Mouse (Mus musculus) forebrain, embryonic 14.5 days (tissue): ENCODE results near the gene 1700034J05Rik. TPM values are rescaled to one million over a fixed set of nuclear protein-coding genes. Genes with fewer than 3 reads are reported as not detected.

ENCODE experiments used
- ATAC-seq: fragments of 200-750 bp; cut with Nextera tagmentation; 2 replicates; pipeline ENCODE4 v1.8.0; 2017; ENCODE audit warnings: mild to moderate bottlenecking, moderate library complexity
- DNase-seq: peaks from one replicate; pipeline ENCODE4 v3.0.0-alpha.2; 2015; ENCODE audit warnings: low spot score
- H3K27ac ChIP-seq: fragments of 300-500 bp; sonication (generic); 2 replicates; pipeline ENCODE4 v1.5.1; 2014; ENCODE audit warnings: low read depth, mild to moderate bottlenecking, control low read depth, low read length, moderate library complexity
- H3K27me3 ChIP-seq: fragments of 300-500 bp; sonication (generic); replicated peaks from 2 replicates; pipeline ENCODE4 v1.6.1; 2014; ENCODE audit warnings: low read length, control low read depth, mixed read lengths; ENCODE audit not compliant: control insufficient read depth, insufficient read depth
- H3K36me3 ChIP-seq: fragments of 300-500 bp; sonication (generic); 2 replicates; pipeline ENCODE4 v1.6.1; 2014; ENCODE audit warnings: low read length, control low read depth; ENCODE audit not compliant: control insufficient read depth, insufficient read depth
- H3K4me1 ChIP-seq: fragments of 300-500 bp; sonication (generic); 2 replicates; pipeline ENCODE4 v1.6.1; 2014; ENCODE audit warnings: antibody characterized with exemption, low read length, control low read depth; ENCODE audit not compliant: control insufficient read depth, insufficient read depth
- H3K4me2 ChIP-seq: fragments of 300-500 bp; sonication (generic); 2 replicates; pipeline ENCODE4 v1.6.1; 2014; ENCODE audit warnings: mild to moderate bottlenecking, control low read depth, low read length
- H3K4me3 ChIP-seq: fragments of 300-500 bp; sonication (generic); 2 replicates; pipeline ENCODE4 v1.5.1; 2014; ENCODE audit warnings: low read depth, low read length, control low read depth
- H3K9ac ChIP-seq: fragments of 300-500 bp; sonication (generic); 2 replicates; pipeline ENCODE4 v1.6.1; 2014; ENCODE audit warnings: mild to moderate bottlenecking, low read length, control low read depth, moderate library complexity
- H3K9me3 ChIP-seq: fragments of 300-500 bp; sonication (generic); replicated peaks from 2 replicates; pipeline ENCODE4 v1.6.1; 2016; ENCODE audit warnings: low read length, control low read depth, mixed read lengths; ENCODE audit not compliant: control insufficient read depth
- WGBS: fragments of 180-500 bp; shearing (Covaris S2); extraction: QIAGEN DNeasy Blood & Tissue Kit; methylation state at CpG from one replicate; pipeline ENCODE4 v1.1.7; 2014; 5-methylcytosine and 5-hydroxymethylcytosine counted together
- polyA plus RNA-seq: library from polyadenylated mRNA; unstranded; fragments of >200 nt; fragmentation: Nextera tagmentation; extraction: Ambion mirVana; gene quantifications from 2 replicates; pipeline ENCODE4 v1.2.1, GENCODE M21; 2014

1700034J05Rik gene
- polyA plus RNA-seq, 1 experiment from 2014 or later: not detected

DNA sequence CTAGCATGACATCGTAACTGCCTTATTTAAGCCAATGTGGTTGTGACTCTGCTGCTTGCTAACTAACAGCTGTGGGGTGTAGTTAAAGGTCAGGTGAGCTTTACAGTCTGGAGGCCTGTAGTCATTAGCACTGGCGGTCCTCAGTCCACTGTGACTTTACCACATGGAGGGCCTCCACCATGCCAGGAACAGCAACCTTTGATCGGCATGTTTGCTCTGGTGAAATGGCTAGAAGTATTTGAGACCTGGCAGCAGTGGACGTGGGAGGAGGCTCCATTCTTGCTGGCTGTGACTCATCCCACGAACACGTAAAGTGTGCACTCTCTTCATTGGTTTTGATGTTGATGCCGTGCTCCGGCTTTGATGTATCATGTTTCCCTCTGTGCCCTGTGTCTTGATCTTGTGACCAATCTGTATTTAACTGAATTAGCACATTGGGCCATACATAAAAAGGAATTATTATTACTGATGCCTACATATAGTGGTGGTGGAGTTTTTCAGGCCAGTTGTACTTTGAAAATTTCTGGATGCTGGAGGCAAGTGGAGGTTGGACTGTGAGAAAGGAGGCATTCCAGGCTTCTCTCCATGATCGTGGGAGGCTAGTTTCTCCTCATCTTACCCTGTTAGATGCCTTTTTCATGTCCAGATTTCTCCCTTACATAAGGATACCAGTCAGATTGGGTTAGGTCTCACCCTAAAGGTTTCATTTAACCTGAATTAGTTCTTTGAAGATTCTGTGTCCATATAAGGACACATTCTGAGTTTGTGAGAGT is 5.9 kb upstream of the 1700034J05Rik start:
- DNase-seq (no peak), ATAC-seq (no peak)
- H3K27me3 ChIP-seq: no peaks in the 10 kb centered on the region
- no peak overlapping the region for H3K9ac ChIP-seq
- no peak overlapping the region for H3K4me2 ChIP-seq
- H3K9me3 ChIP-seq: no peaks in the 10 kb centered on the region
- H3K27ac ChIP-seq: no peak overlapping the region
- no peak overlapping the region for H3K4me3 ChIP-seq
- H3K36me3 ChIP-seq: no peaks in the 10 kb centered on the region
- H3K4me1 ChIP-seq: peaks cover 4% of the 10 kb centered on the region; the same call in 1 of the 2 replicates
- WGBS: 89% methylated on average over 9 of the region's 9 CpGs

DNA sequence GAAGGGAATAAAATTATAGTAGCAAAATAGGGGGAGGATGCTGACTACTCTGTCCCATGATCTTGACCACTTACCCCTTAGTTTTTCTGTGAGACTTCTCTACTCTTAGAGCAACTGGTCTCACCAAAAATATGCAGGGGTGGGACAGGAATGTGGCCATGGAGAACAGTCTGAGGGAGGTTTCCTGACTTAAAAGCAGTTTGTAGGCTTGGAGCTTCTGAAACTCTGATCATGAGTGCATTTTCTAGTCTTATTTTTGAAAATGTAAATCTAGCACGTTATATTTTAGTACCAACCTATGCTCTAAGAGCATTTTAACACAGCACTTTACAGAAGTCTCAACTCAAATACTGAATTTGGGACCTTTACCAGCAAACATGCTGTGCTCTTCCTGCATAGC is 4.5 kb upstream of the 1700034J05Rik start:
- ATAC-seq (no peak), DNase-seq (no peak)
- Histone ChIP-seq H3K4me2 (no peak overlapping the region), H3K27me3 (no peaks in the 10 kb centered on the region), H3K9ac (no peak overlapping the region), H3K9me3 (no peaks in the 10 kb centered on the region), H3K4me3 (no peak overlapping the region), H3K27ac (no peak overlapping the region), H3K36me3 (no peaks in the 10 kb centered on the region), H3K4me1 (peaks cover 4% of the 10 kb centered on the region; the same call in 1 of the 2 replicates)
- WGBS: 77% methylated on average over 1 of the region's 1 CpGs

DNA sequence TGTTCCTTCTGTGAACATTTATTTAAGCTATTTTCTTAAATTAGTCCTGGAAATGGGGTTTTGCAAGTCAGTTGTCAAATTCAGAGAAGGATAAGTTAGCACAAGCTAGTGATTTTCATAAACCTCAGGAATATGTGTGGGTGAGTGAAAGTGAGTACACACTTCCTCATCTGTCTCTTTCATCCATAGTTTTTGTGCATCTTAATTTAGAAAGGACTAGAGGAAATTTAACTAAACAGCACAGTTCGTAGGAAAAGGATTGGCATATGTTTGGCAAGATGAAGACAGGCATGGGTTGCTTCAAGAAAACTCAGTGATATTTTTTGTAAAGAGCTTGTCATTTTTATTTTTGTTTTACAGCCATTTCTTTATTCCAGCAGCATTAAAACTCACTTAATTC is 2.7 kb upstream of the 1700034J05Rik start:
- Histone ChIP-seq H3K9me3 (no peaks in the 10 kb centered on the region), H3K36me3 (no peaks in the 10 kb centered on the region), H3K9ac (no peak overlapping the region), H3K4me3 (no peak overlapping the region), H3K4me2 (no peak overlapping the region), H3K4me1 (peaks cover 4% of the 10 kb centered on the region; the same call in 1 of the 2 replicates), H3K27me3 (no peaks in the 10 kb centered on the region), H3K27ac (no peak overlapping the region)
- DNase-seq (no peak), ATAC-seq (no peak)
- WGBS: 83% methylated on average over 1 of the region's 1 CpGs

DNA sequence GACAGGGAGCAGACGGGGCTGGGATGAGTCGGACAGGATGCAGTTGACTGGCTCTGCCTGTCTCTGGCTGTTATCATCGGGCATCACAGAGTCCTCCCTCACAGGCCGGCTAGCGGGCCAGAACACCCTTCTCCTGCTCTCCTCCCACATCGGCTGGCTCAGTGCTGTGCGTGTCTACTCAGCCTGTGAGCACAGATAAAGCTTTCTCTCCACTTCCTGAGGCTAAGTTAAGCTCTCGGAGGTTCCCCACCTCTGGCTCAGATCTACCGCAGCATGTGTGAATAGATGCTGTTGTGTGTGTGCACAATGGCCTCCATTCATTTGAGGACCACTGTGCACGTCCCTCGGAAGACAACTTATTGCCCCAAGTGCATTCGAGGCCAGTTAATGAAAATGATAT is 1.7 kb upstream of the 1700034J05Rik start:
- Histone ChIP-seq H3K9me3 (no peaks in the 10 kb centered on the region), H3K9ac (no peak overlapping the region), H3K4me1 (peaks cover 4% of the 10 kb centered on the region; the same call in 1 of the 2 replicates), H3K4me3 (no peak overlapping the region), H3K27me3 (no peaks in the 10 kb centered on the region), H3K36me3 (no peaks in the 10 kb centered on the region), H3K4me2 (no peak overlapping the region), H3K27ac (no peak overlapping the region)
- DNase-seq (peak; percentile 11), ATAC-seq (0 out of 2 replicates have a peak, but pooled peaks have one; percentile 10)
- 4% methylated on average over 12 of the region's 12 CpGs for WGBS

DNA sequence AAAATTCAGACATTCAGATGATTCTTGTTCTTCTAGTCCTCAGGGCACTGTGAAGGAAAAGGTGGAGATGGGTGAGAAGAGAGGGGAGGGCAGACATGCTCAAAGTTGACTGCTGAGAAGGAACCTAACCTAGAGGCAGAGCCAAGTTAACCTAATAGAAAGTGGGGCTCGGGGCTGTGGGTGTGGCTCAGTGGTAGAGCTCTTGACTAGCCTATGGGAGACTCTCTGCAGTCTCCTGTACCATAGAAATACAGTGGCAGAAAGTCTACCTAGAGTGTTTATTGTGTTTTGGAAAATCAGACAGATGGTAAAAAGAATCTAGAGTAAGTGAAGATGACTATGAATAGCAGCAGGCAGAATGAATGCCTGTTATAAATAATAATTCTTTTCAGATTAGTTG is 1.3 kb upstream of the 1700034J05Rik start:
- Histone ChIP-seq H3K9ac (no peak overlapping the region), H3K27ac (no peak overlapping the region), H3K4me1 (peaks cover 4% of the 10 kb centered on the region; the same call in 1 of the 2 replicates), H3K9me3 (no peaks in the 10 kb centered on the region), H3K27me3 (no peaks in the 10 kb centered on the region), H3K4me3 (no peak overlapping the region), H3K36me3 (no peaks in the 10 kb centered on the region), H3K4me2 (no peak overlapping the region)
- 69% methylated on average over 1 of the region's 1 CpGs for WGBS
- ATAC-seq: no peak
- DNase-seq: no peak

DNA sequence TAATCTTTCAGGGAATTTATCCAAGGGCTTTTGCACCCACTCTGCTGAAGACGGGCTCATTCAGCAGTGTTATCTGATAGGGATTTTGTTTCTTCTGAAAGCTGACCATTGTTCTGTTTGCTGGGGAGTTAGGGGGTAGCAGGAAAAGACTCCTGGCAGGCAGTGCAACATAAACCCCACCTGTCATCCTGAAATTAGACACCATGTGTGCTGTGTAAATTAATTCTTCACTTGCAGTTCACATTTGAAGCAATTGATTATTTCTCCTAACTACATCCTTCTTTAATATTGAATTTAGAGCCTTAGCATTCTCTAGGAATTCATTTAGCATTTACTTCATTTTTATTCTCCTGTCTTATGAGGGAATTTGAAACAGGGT is 3.8 kb downstream of the 1700034J05Rik start:
- DNase-seq (no peak), ATAC-seq (no peak)
- WGBS: 2% methylated on average over 1 of the region's 1 CpGs
- Histone ChIP-seq H3K9ac (no peak overlapping the region), H3K36me3 (no peaks in the 10 kb centered on the region), H3K27me3 (no peaks in the 10 kb centered on the region), H3K4me1 (peaks cover 9% of the 10 kb centered on the region; the same call in 1 of the 2 replicates), H3K4me2 (no peak overlapping the region), H3K4me3 (no peak overlapping the region), H3K27ac (no peak overlapping the region), H3K9me3 (no peaks in the 10 kb centered on the region)

DNA sequence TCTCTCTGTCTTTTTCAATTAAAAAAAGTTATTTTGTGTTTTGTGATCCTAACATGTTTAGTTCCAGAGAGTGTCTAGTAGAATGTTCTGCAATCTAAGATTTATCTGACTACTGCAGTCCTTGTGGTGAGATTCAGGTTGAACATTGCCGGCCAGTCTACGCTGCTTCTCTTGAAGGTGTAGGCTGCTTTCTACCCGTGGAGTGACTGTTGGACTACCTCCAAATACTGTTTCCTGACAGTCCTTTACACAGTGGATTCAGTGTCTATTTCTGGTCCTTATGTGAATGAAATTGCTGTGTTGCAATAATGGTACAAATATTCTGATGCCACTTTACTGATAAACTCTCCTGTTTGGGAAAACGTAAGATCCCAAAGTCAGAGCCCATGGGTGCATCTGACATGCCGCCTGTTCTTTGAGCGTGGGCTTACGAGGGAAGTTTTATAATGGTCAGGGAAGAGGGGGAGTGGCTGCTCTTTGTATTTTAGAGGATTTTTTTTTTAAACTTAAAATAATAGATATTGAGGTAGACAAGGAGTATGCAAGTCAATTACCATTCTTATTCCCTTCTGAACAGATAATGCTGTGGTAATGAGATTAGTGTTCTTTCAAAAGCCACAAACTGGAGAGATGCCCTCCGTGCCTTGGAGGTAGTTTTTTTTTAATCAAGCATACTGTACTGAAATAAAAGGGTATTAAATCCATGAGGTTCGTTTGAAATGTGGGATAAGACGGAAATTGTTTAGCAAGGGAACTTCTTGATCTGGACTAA is 4.4 kb downstream of the 1700034J05Rik start:
- ATAC-seq (no peak), DNase-seq (no peak)
- Histone ChIP-seq H3K9ac (no peak overlapping the region), H3K4me3 (no peak overlapping the region), H3K4me2 (no peak overlapping the region), H3K27ac (no peak overlapping the region), H3K4me1 (peaks cover 9% of the 10 kb centered on the region; the same call in 1 of the 2 replicates), H3K9me3 (no peaks in the 10 kb centered on the region), H3K27me3 (no peaks in the 10 kb centered on the region), H3K36me3 (no peaks in the 10 kb centered on the region)
- 18% methylated on average over 10 of the region's 10 CpGs for WGBS

DNA sequence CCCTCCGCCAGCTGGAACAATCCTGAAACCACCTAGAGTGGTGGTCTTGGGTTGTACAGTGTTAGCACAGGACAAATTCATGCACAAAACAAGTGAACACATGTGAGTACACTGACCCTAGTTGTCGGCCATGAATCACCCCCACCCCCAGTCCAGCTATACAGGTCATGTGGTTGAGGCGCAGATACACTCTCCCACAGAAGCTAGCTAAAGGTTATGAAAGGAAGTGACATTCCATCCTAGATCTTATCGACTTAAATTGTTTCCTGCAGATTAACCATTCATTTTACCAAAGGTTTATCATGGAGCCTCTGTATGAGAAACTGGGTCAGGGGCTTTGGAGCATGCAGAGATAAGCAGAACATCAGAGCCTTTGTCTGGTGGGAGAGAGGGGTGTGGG is 7.0 kb downstream of the 1700034J05Rik start:
- ATAC-seq (no peak), DNase-seq (no peak)
- Histone ChIP-seq H3K9me3 (no peaks in the 10 kb centered on the region), H3K4me2 (no peak overlapping the region), H3K4me3 (no peak overlapping the region), H3K4me1 (peaks cover 9% of the 10 kb centered on the region; the same call in 1 of the 2 replicates), H3K27me3 (no peaks in the 10 kb centered on the region), H3K27ac (no peak overlapping the region), H3K9ac (no peak overlapping the region), H3K36me3 (no peaks in the 10 kb centered on the region)
- WGBS: 87% methylated on average over 4 of the region's 4 CpGs
